Mouse (Mus musculus) olfactory bulb, adult 2 months (tissue): Measurements from ENCODE around the gene Lpin3.

Experiments
- CTCF ChIP-seq: fragments of 200-500 bp; IDR thresholded peaks from 2 replicates; pipeline ENCODE4 v1.5.1; 2012; ENCODE audit warnings: low read depth, mild to moderate bottlenecking, low read length, moderate library complexity; ENCODE audit not compliant: insufficient read depth
- POLR2A ChIP-seq: fragments of 200-500 bp; IDR thresholded peaks from 2 replicates; pipeline ENCODE4 v1.6.1; 2012; ENCODE audit warnings: mild to moderate bottlenecking, low read depth, low read length, moderate library complexity; ENCODE audit not compliant: insufficient read depth

GRCm38 (mm10) chr2:160881462-160882101, 1.1 kb downstream of the Lpin3 start:
- no peak for TF ChIP-seq CTCF
- TF ChIP-seq POLR2A = no peak
